Mouse (Mus musculus): Measurements from ENCODE around the gene Tmem123.
A peak's percentile ranks its signal among the peaks of the same experiment; 100 is the strongest.

Gene Tmem123

GRCm38 (mm10) chr9:7763614-7764300 is at the start of gene Tmem123:
Tmem123 (plus strand) TSS chr9:7764041.
- DNase-seq (ENCODE audit: low read depth, low spot score), result peak; percentile 94

- peak; percentile 15 for DNase-seq (ENCODE audit: low read depth, low spot score)
Measured at GRCm38 (mm10) chr9:7714062-7714907, 49.6 kb upstream of the Tmem123 start.

DNA sequence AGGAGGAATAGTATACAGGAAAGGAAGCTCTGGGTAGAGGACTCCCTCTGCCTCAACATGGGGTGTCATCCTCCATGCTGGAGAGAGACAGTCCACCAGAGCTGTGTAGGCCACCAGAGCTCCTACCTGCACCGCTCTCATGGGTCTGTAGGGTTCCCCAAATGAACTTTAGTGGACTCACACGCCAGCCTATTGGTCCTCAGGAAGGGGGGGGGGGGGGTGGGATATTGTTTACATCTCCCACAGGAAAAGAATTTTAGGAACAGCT is 49.0 kb upstream of the Tmem123 start:
- no peak for DNase-seq (ENCODE audit: low read depth, low spot score)

DNA sequence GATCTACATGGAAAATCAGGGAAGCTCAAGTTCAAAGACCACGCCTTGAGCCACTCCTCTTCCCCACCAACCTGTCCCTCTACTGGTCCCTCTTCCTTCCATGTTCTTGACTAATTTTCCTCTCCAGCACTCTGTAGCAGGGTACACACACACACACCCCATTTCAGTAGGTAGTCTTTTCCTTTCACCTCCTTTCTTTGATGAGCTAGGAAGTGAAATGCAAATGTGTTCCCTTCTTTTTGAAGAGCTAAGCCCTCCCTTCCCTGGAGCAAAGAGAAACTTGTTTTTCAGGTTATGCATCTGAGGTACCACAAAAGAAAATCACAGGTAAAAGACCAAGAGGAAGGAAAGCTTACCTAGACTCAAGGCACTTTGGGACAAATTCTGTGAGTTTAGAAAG is 42.3 kb upstream of the Tmem123 start:
- DNase-seq (ENCODE audit: low read depth, low spot score), result no peak

DNA sequence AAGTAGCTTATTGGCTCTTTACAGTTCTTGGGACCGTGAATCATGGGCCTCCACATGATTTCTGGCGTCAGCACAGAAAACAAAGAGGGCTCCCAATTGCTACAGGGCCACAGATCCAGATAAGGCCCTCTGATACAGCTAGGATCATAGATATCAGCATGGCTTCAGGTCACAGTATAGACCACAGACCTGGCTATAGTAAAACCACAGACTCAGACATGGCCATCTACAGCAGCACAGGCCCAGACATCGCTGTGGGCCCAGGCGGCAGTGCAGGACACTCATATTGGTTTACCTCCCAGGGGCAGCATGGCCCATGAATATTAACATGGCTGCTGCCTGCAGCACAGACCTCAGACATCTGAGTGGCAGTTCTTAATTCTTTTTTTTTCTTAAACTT is 34.8 kb upstream of the Tmem123 start:
- no peak for DNase-seq (ENCODE audit: low read depth, low spot score)

- no peak for DNase-seq (ENCODE audit: low read depth, low spot score)
Measured at GRCm38 (mm10) chr9:7742696-7743095, 21.1 kb upstream of the Tmem123 start.

- DNase-seq (ENCODE audit: low read depth, low spot score), result no peak
Measured at GRCm38 (mm10) chr9:7744156-7744555, 19.7 kb upstream of the Tmem123 start.

DNA sequence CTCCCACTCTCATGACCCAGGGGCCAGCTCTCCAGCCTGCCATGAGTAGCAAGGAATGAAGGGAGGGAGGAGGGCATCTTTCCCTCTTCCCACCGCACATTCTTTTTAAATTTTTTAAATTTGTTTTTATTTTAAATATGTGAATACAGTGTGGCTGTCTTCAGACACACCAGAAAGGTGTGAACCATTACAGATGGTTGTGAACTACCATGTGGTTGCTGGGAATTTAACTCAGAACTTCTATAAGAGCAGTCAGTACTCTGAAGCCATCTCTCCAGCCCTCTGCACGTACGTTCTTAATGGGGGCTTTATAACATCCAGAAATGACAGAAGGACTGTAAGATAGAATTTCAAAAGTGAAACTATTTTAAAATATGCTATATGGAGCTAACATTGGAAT is 15.0 kb upstream of the Tmem123 start:
- no peak for DNase-seq (ENCODE audit: low read depth, low spot score)

DNA sequence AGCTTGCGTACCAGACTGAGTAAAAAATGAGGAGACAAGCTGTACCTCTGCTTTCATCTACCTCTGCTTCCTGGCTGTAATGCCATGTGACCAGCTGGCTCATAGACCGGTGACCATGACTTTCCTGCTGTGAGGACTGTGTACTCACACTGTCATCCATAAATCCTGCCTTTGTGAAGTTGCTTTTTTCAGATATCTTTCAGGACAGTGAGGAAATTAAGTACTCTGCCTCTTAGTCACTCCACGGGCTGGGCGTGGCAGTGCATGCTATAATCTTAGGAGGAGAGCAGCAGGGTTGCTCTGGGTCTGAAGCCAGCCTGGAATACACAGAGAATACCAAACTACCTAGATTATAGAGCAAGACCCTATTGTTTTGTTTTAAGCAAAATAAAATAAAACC is 14.3 kb upstream of the Tmem123 start:
- no peak for DNase-seq (ENCODE audit: low read depth, low spot score)

- DNase-seq (ENCODE audit: low read depth, low spot score), result no peak
Measured at GRCm38 (mm10) chr9:7755889-7756423, 7.9 kb upstream of the Tmem123 start.

GRCm38 (mm10) chr9:7761906-7762455 is 1.9 kb upstream of the Tmem123 start:
- no peak for DNase-seq (ENCODE audit: low read depth, low spot score)

DNA sequence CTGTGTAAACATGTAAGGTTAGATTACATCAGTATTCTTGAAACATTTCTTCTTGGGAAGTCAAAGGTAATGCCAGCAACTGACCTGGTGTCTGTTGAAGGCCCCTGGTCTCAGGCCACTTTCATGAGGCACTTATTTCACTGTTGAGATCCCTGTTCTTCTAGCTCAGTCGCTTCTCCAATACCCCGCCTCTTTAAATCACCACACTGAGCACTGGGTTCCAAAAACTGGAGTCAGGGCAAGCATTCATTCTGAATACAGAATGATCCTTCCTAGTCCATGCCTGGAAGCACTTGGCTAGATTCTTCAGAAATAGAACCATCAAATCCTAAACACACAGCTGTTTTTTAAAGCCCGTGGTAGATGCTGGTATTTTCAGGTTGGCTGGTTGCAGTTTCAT is 1.1 kb upstream of the Tmem123 start:
- no peak for DNase-seq (ENCODE audit: low read depth, low spot score)

GRCm38 (mm10) chr9:7764463-7764871 is 626 bp downstream of the Tmem123 start:
- peak; percentile 18 for DNase-seq (ENCODE audit: low read depth, low spot score)

GRCm38 (mm10) chr9:7765236-7765635 is 1.4 kb downstream of the Tmem123 start:
- no peak for DNase-seq (ENCODE audit: low read depth, low spot score)

DNA sequence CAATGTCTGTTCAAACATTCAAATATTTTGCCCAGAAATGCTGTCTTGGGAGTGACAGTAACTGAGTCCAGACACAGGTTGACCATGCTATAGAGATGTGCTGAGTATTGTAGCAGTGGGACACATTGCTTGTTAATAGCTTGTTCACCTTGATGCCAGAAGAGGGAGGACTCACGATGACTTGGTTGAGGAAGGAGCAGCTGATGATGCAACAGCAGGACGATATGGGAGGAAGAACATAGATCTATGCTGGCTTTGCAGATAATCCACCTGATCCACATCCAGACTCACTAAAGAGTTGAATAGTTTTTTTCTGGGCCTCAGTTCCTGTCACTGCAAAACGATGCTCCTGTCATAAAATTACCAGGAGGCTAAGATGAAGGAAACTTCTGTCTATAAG is 2.7 kb downstream of the Tmem123 start:
- DNase-seq (ENCODE audit: low read depth, low spot score), result no peak

DNA sequence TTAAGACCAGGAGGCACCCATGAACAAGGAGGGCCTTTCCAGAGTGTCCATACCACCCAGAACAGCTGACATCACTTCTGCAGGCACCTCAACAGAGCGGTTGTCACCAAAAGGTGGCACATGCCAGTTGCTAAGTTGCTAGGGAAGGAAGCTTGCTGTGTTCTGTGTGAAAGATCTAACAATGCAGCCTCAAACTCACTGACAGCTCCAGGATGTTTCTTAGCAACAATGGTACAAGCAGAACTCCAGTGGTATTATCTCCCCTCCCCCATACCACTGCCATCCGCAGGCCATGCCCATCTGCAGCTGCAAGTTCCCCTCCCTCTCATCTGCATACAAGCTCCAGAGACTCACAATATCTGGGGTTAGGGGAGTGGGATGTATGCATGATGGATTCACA is 3.7 kb downstream of the Tmem123 start:
- no peak for DNase-seq (ENCODE audit: low read depth, low spot score)

DNA sequence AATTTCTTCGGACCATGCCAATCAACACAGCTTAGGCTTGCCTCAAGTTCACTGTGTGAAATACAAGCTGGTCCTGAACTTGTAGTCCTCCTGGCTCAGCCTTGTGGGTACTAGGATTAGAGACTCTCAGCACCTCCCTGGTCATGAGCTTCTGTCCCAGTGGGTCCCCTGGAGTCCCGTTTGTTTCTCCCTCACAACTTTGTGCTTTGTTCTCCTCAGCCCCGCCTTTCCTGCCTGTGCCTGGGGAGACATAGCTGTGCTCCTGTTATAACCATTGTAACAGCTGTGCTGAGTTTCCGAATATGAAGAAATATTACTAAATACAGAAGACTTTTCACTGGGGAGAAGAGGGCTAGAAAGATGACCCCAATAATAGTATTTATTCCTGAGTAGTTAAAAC is 5.2 kb downstream of the Tmem123 start:
- no peak for DNase-seq (ENCODE audit: low read depth, low spot score)

DNA sequence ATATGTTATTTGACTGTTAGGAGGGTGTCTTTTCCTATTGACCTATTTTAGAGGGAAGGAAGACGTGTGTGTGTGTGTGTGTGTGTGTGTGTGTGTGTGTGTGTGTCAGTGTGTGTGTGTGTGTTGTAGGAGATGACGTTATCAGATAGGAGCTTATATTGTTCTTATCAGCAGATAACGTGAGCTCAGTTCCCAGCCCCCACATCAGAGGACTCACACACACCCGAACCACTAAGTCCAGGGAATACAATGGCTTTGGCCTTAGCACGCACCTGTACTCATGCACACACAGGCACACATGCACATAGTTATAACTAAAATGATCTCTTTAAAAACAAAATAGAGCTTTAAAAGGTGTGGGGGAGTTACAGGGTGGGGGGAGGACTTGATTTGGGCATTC is 5.7 kb downstream of the Tmem123 start:
- no peak for DNase-seq (ENCODE audit: low read depth, low spot score)

DNA sequence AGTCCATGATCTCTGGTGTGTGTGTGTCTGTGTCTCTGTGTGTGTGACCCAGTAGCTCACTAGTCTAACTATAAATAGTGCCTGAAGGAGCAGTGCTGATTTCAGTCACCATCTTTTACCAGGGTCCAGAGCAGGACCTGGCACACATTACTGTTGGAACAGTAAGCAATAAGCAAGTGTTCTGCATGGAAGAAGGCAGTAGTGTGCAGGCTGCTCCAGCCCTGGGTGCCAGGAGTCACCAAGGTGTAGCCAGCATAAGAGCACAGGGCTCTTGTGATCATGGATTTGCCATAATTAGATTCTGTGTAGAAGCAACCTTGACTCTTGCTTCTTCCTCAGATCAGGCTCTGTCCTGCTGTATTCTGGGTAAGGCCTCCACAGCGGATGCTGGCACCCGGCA is 8.5 kb downstream of the Tmem123 start:
- DNase-seq (ENCODE audit: low read depth, low spot score), result no peak

- DNase-seq (ENCODE audit: low read depth, low spot score), result no peak
Measured at GRCm38 (mm10) chr9:7772773-7773454, 9.1 kb downstream of the Tmem123 start.

- DNase-seq (ENCODE audit: low read depth, low spot score), result no peak
Measured at GRCm38 (mm10) chr9:7773686-7774085, 9.8 kb downstream of the Tmem123 start.

- DNase-seq (ENCODE audit: low read depth, low spot score), result no peak
Measured at GRCm38 (mm10) chr9:7774538-7774937, 10.7 kb downstream of the Tmem123 start.

Data from retina, adult 2 months (tissue).